Mouse (Mus musculus) testis, adult 2 months (tissue): Measurements from ENCODE around the gene Ncapg.

Experiments used
- CTCF ChIP-seq: fragments of 200-500 bp; IDR thresholded peaks from 2 replicates; pipeline ENCODE4 v1.5.1; 2012; ENCODE audit warnings: low read depth, mild to moderate bottlenecking, inconsistent platforms, low read length, moderate library complexity; ENCODE audit not compliant: control insufficient read depth, insufficient read depth, insufficient replicate concordance
- POLR2A ChIP-seq: fragments of 200-500 bp; IDR thresholded peaks from 2 replicates; pipeline ENCODE4 v1.6.1; 2012; ENCODE audit warnings: low read depth, mild to moderate bottlenecking, inconsistent platforms, low read length, moderate library complexity; ENCODE audit not compliant: control insufficient read depth

GRCm38 (mm10) chr5:45668831-45669230, 888 bp upstream of the Ncapg start:
- no peak for TF ChIP-seq CTCF
- TF ChIP-seq POLR2A: no peak
